In genomic region chr19:5885838-5886237, GRCm38 (mm10) we compare ENCODE assay signal across 11 mouse cellular contexts. TPM values are rescaled to one million over a fixed set of nuclear protein-coding genes. Genes with fewer than 3 reads are reported as not detected.
DNase-seq lines count a peak whose midpoint lies in the region; TF ChIP-seq lines count a peak whose summit lies in the region.
"Had no signal": no experiment of that assay in that cellular context is flagged by ENCODE, and none has a peak within 500 bp of the region (broad histone marks: within the 10 kb centered on the region; RNA-seq: fewer than 3 reads in every experiment).

No protein-coding gene starts in this region.

- no peaks in the 10 kb centered on the region for H3K36me3 ChIP-seq in C2C12 (ENCODE audit: control insufficient read depth, insufficient read depth)
- H3K36me3 ChIP-seq: embryonic facial prominence, embryonic 12.5 days; stomach, embryonic 15.5 days had no signal

- peak; percentile 15; the same call in 1 of the 2 replicates for TF ChIP-seq CTCF in cerebellum, adult 2 months (IDR thresholded peaks at IDR 0.05; ENCODE audit: borderline replicate concordance, insufficient read depth, low read depth, low read length)
- peak; percentile 57 for TF ChIP-seq CTCF in left cerebral cortex, adult 2 months (IDR thresholded peaks at IDR 0.05)
- peak; percentile 7 for TF ChIP-seq CTCF in C2C12 (IDR thresholded peaks at IDR 0.05; ENCODE audit: control insufficient read depth, insufficient read depth, insufficient read length)

- no peak overlapping the region for H3K27ac ChIP-seq in cerebellum, adult 2 months (ENCODE audit: insufficient read depth, low read length)
- no peak overlapping the region for H3K27ac ChIP-seq in left cerebral cortex, adult 2 months
- H3K27ac ChIP-seq: embryonic facial prominence, embryonic 12.5 days; stomach, embryonic 15.5 days had no signal

- H3K4me1 ChIP-seq in cerebellum, adult 2 months (ENCODE audit: control insufficient read depth, insufficient read depth, low read length), result no peaks in the 10 kb centered on the region
- H3K4me1 ChIP-seq: embryonic facial prominence, embryonic 12.5 days; stomach, embryonic 15.5 days had no signal

- H3K4me3 ChIP-seq in cerebellum, adult 2 months (replicated peaks; ENCODE audit: insufficient read depth, low read depth, low read length), result no peak overlapping the region
- no peak overlapping the region for H3K4me3 ChIP-seq in left cerebral cortex, adult 2 months
- no peak overlapping the region for H3K4me3 ChIP-seq in C2C12 (ENCODE audit: insufficient read depth, poor library complexity, severe bottlenecking)
- H3K4me3 ChIP-seq: embryonic facial prominence, embryonic 12.5 days; megakaryocyte, embryonic 14.5 days; stomach, embryonic 15.5 days had no signal

- 57% methylated on average over 4 of the region's 4 CpGs for WGBS in cerebellum, adult 2 months

- DNase-seq in cerebellum, adult 2 months, result no peak
- DNase-seq in cerebellum, postnatal 25 days, result no peak
- no peak for DNase-seq in left cerebral cortex, adult 2 months (ENCODE audit: extremely low spot score in 1 of 2, low spot score in 2 of 2)
- DNase-seq in left cerebral cortex, postnatal 4 days, result no peak
- DNase-seq in embryo, embryonic 11 days, result peak; percentile 30
- no peak for DNase-seq in layer of hippocampus, postnatal 10 days (ENCODE audit: low spot score in 2 of 2)
- DNase-seq in spleen, postnatal 36 days (ENCODE audit: low spot score in 2 of 2), result no peak

- H3K79me3 ChIP-seq in C2C12 (ENCODE audit: low read depth), result no peaks in the 10 kb centered on the region

- H3K79me2 ChIP-seq in C2C12 (ENCODE audit: control insufficient read depth, insufficient read depth), result no peaks in the 10 kb centered on the region

- no peaks in the 10 kb centered on the region for H3K27me3 ChIP-seq in cerebellum, adult 2 months (ENCODE audit: control insufficient read depth, insufficient read depth, low read length)
- no peaks in the 10 kb centered on the region for H3K27me3 ChIP-seq in C2C12 (ENCODE audit: control insufficient read depth, insufficient read depth, insufficient read length)
- H3K27me3 ChIP-seq: embryonic facial prominence, embryonic 12.5 days; megakaryocyte, embryonic 14.5 days; stomach, embryonic 15.5 days had no signal

- no peak for TF ChIP-seq POLR2A in cerebellum, adult 2 months (IDR thresholded peaks at IDR 0.05; ENCODE audit: borderline replicate concordance, insufficient read depth, low read length)

- H3ac ChIP-seq in C2C12 (ENCODE audit: control insufficient read depth, insufficient read length, low read depth), result no peak overlapping the region

- intact Hi-C loops in left cerebral cortex, adult 2 months (cut with DNase I), result no loop called here
- intact Hi-C loops in left cerebral cortex, postnatal 4 days (cut with DNase I), result no loop called here

TF ChIP-seq in C2C12, 6 proteins besides CTCF, POLR2A, EP300 and RAD21:
- no peak for TF ChIP-seq MAX (IDR thresholded peaks at IDR 0.05)
- TF ChIP-seq CEBPB (IDR thresholded peaks at IDR 0.05; ENCODE audit: low read depth), result no peak
- TF ChIP-seq MYOG (IDR thresholded peaks at IDR 0.05; ENCODE audit: control insufficient read depth, extremely low read depth, insufficient read length), result no peak
- no peak for TF ChIP-seq FOSL1 (IDR thresholded peaks at IDR 0.05; ENCODE audit: insufficient read depth, low read length, poor library complexity, severe bottlenecking)
- TF ChIP-seq USF1 (IDR thresholded peaks at IDR 0.05; ENCODE audit: low read depth), result no peak
- TF ChIP-seq MYOD1 (IDR thresholded peaks at IDR 0.05; ENCODE audit: control insufficient read depth, insufficient read length, low read depth), result no peak

RNA-seq across cellular contexts. Expression of gene Tigd3, which starts 8.1 kb away (rescaled TPM):
- 5.1 and 5.6 TPM in 2 replicates for polyA plus RNA-seq in cerebellum, adult 2 months (2012; rRNA removed)
- total RNA-seq in left cerebral cortex, adult 2 months (2021), result 1 to 10 TPM; 4.3 to 4.7 TPM
- 10 to 100 TPM; 10.2 to 11.7 TPM for total RNA-seq in left cerebral cortex, postnatal 4 days (2021)
- polyA plus RNA-seq in C2C12 (2012; fragmentation: generic; extraction: Trizol), result 1.0 TPM
- total RNA-seq in layer of hippocampus, postnatal 10 days (2021), result 1 to 10 TPM; 4.4 to 5.5 TPM

RNA-seq across cellular contexts. Expression of gene Slc25a45, which starts 8.2 kb away (rescaled TPM):
- polyA plus RNA-seq in cerebellum, adult 2 months (2012; rRNA removed), result 4.3 and 5.0 TPM in 2 replicates
- total RNA-seq in left cerebral cortex, adult 2 months (2021), result 1 to 10 TPM; 2.5 to 2.7 TPM
- total RNA-seq in left cerebral cortex, postnatal 4 days (2021), result 1 to 10 TPM; 1.4 to 2.0 TPM
- polyA plus RNA-seq in C2C12 (2012; fragmentation: generic; extraction: Trizol), result 5.5 TPM
- total RNA-seq in layer of hippocampus, postnatal 10 days (2021), result 1 to 10 TPM; 2.1 to 3.6 TPM

RNA-seq across cellular contexts. Expression of gene Frmd8, which starts 10.8 kb away (rescaled TPM):
- 23.4 and 28.3 TPM in 2 replicates for polyA plus RNA-seq in cerebellum, adult 2 months (2012; rRNA removed)
- 10 to 100 TPM; 10.1 to 13.4 TPM for total RNA-seq in left cerebral cortex, adult 2 months (2021)
- 10 to 100 TPM; 12.1 to 13.4 TPM for total RNA-seq in left cerebral cortex, postnatal 4 days (2021)
- polyA plus RNA-seq in C2C12 (2012; fragmentation: generic; extraction: Trizol), result 44.1 TPM
- total RNA-seq in layer of hippocampus, postnatal 10 days (2021), result 10 to 100 TPM; 10.7 to 14.8 TPM

RNA-seq across cellular contexts. Expression of gene Dpf2, which starts 27.0 kb away (rescaled TPM):
- 136 and 141 TPM in 2 replicates for polyA plus RNA-seq in cerebellum, adult 2 months (2012; rRNA removed)
- 100 to 1,000 TPM in 1 of 2 experiments, 10 to 100 TPM in 1; 94.8 to 100 TPM for total RNA-seq in left cerebral cortex, adult 2 months (2021)
- total RNA-seq in left cerebral cortex, postnatal 4 days (2021), result 10 to 100 TPM; 76.1 to 84.1 TPM
- polyA plus RNA-seq in C2C12 (2012; fragmentation: generic; extraction: Trizol), result 69.3 TPM
- 10 to 100 TPM; 76.0 to 79.9 TPM for total RNA-seq in layer of hippocampus, postnatal 10 days (2021)

RNA-seq across cellular contexts. Expression of gene Cdc42ep2, which starts 38.8 kb away (rescaled TPM):
- 23.8 and 25.2 TPM in 2 replicates for polyA plus RNA-seq in cerebellum, adult 2 months (2012; rRNA removed)
- total RNA-seq in left cerebral cortex, adult 2 months (2021), result 1 to 10 TPM; 4.7 to 4.9 TPM
- 10 to 100 TPM; 11.2 to 14.2 TPM for total RNA-seq in left cerebral cortex, postnatal 4 days (2021)
- 3.6 TPM for polyA plus RNA-seq in C2C12 (2012; fragmentation: generic; extraction: Trizol)
- 1 to 10 TPM; 5.2 to 5.7 TPM for total RNA-seq in layer of hippocampus, postnatal 10 days (2021)

Comparison
In these comparisons a context has a peak if more than half of its experiments do, and no peak if none do; other contexts are left out.
1. CTCF ChIP-seq: peak in every context shown above with its lines; median percentile 57 in left cerebral cortex, adult 2 months; 15 in cerebellum, adult 2 months; 7 in C2C12.